8 mouse cellular contexts compared by ENCODE assay signal in the genomic region with DNA sequence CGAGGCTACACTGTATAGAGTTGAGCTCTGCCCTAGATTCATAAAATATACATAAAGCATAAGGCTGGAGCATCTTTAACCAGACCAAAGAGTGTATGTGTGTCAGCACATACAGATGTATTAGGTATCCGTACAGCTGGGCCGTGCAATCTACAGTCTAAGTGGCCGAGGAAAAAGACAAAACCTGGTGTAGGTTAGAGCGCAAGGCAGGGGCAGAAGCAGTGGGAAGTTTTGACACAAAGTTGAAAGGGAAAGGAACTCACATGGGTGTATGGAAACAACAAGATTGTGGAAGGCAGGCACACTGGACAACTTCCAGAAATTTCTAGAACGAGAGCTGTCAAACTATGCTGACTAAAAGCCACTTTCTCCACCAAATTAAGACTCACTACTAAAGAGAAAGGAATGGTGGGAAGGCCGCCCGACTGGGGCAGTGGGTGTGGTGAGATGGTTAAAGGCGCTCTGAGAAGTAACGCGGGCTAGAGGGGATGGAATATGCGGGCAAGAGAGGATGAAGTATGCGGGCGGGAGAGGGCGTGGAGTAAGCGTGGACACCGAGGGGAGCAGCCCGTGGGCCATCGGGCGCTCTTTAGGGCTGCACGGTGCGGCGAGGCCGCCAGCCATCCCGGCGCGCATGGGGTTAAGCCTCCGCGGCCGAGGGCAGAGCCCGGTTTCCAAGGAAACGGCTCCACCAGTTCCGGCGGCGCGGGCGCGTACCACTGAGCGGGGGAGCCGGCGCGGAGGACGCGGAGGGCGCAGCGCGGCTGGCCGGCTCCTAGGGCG. TPM values are rescaled to one million over a fixed set of nuclear protein-coding genes. Genes with fewer than 3 reads are reported as not detected.
A peak's percentile ranks its signal among the peaks of the same experiment; 100 is the strongest.
DNase-seq lines count a peak whose midpoint lies in the region; ATAC-seq lines count a peak whose summit lies in the region.

No protein-coding gene starts in this region.

- peak; percentile 88 for DNase-seq in adipocyte (ENCODE audit: low spot score)
- DNase-seq in embryo, embryonic 10 days (ENCODE audit: low spot score): peak; percentile 95
- peak; percentile 88 for DNase-seq in gastrocnemius, postnatal 10 days
- DNase-seq in induced T-regulatory cell, adult 2 months (ENCODE audit: low read depth): peak; percentile 88
- DNase-seq in left cerebral cortex, postnatal 10 days (ENCODE audit: extremely low spot score in 1 of 2, low spot score in 2 of 2): peak; percentile 79 to 94
- DNase-seq in right cerebral cortex, postnatal 10 days (ENCODE audit: low spot score in 2 of 2): peak; percentile 92 to 93
- peak; percentile 87 for DNase-seq in urinary bladder, postnatal 14 days (ENCODE audit: low spot score)

- intact Hi-C loops in left cerebral cortex, postnatal 10 days (cut with DNase I): no loop called here

- peak; percentile 65 for ATAC-seq in megakaryocyte progenitor cell, adult 5-6 weeks (replicated peaks; ENCODE audit: poor library complexity)

RNA-seq across cellular contexts. Expression of gene Fbxl14, which starts 0.7 kb away (rescaled TPM):
- 10 to 100 TPM; 12.5 to 14.1 TPM for total RNA-seq in gastrocnemius, postnatal 10 days (2021)
- 10 to 100 TPM; 20.6 to 21.6 TPM for total RNA-seq in left cerebral cortex, postnatal 10 days (2021)
- total RNA-seq in megakaryocyte progenitor cell, adult 5-6 weeks (2015): 45.5 and 47.0 TPM in 2 replicates
- total RNA-seq in megakaryocyte progenitor cell, adult 5-6 weeks (2017): 43.8 and 47.6 TPM in 2 replicates

Comparison
In these comparisons a context has a peak if more than half of its experiments do, and no peak if none do; other contexts are left out.
1. Peak in every context shown above with its lines: DNase-seq and ATAC-seq.